Mouse (Mus musculus): ENCODE data around the gene Thbs1. TPM values are rescaled to one million over a fixed set of nuclear protein-coding genes. Genes with fewer than 3 reads are reported as not detected.

The Thbs1 gene
- polyA plus RNA-seq, 1 experiment = not detected

DNA sequence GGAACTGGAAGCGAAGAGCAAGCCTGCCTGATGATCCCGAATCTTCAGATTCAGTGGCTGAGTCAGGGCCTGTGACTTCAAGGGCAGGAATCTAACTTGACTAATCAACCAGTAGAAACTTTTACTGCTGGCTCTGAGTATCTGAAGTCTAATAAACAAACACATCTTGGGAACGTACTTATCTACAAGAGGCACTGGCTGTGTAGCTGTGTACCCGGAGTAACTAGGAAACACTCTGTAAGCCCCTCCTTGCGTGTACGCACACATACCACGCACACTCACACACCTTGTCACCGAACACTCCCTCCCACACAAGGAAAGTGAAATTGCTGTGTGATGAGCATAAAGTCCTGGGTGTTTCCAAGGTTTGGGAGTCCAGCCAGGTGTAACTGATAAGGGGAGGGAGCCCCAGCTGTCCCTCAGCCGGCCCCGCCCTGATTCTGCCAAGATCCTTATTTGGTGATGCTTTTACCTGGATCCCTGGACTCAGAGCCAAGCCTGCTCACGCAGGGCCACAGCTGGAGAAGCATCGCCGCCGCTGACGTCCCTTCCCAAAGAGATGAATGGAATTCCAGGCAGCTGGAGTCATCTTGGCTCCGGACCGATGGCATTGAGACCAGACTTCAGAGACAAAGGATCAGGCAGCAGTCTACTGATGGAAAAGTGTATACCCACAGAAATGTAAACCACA lies 1.3 kb upstream of the Thbs1 start:
- no peak for TF ChIP-seq GATA1 (IDR thresholded peaks at IDR 0.05; ENCODE audit: low read length)

DNA sequence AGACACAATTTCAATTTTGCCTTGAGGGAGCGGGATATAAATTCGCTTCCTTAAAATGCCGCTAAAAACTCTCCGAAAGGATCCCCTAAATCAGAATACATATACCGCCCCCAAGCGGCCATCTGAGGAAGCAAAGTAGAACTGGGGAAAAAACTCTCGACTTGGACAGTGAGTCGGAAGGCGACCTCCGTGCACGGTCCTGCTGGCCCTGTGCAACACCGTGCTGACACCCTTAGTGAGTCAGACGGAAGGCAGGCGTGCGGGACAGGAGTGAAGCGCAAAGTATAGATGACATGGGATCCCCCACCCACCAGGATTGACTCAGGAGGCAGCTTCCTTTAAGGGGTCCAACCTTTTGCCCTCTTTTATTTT lies 574 bp upstream of the Thbs1 start:
- no peak for TF ChIP-seq GATA1 (IDR thresholded peaks at IDR 0.05; ENCODE audit: low read length)

DNA sequence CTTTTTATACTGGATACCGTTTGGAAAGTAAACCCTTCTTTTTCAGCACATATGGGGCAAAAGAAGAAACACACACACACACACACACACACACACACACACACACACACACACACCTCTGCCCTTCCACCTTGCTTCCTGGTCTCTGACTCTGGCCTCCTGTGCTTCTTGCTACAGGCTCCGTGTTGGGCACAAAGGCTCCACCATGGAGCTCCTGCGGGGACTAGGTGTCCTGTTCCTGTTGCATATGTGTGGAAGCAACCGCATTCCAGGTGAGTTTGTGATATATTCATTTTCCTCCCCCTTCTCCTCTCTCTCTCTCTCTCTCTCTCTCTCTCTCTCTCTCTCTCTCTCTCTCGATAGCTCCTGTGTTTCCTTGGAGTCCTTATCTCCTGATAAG lies 762 bp downstream of the Thbs1 start:
- TF ChIP-seq GATA1 (IDR thresholded peaks at IDR 0.05; ENCODE audit: low read length) = no peak

DNA sequence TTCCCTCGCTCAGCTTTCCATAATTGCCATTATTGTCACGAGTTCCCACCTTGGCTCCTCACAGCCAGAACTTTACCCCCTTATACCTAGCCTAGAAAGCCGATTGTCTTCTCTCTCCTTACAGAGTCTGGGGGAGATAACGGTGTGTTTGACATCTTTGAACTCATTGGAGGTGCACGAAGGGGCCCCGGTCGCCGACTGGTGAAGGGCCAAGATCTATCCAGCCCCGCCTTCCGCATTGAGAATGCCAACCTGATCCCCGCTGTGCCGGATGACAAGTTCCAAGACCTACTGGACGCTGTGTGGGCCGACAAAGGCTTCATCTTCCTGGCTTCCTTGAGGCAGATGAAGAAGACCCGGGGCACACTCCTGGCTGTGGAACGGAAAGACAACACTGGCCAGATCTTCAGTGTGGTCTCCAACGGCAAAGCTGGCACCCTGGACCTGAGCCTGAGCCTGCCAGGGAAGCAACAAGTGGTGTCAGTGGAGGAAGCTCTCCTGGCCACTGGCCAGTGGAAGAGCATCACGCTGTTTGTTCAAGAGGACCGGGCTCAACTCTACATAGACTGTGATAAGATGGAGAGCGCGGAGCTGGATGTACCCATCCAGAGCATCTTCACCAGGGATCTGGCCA lies 1.3 kb downstream of the Thbs1 start:
- TF ChIP-seq GATA1 (IDR thresholded peaks at IDR 0.05; ENCODE audit: low read length) = no peak

DNA sequence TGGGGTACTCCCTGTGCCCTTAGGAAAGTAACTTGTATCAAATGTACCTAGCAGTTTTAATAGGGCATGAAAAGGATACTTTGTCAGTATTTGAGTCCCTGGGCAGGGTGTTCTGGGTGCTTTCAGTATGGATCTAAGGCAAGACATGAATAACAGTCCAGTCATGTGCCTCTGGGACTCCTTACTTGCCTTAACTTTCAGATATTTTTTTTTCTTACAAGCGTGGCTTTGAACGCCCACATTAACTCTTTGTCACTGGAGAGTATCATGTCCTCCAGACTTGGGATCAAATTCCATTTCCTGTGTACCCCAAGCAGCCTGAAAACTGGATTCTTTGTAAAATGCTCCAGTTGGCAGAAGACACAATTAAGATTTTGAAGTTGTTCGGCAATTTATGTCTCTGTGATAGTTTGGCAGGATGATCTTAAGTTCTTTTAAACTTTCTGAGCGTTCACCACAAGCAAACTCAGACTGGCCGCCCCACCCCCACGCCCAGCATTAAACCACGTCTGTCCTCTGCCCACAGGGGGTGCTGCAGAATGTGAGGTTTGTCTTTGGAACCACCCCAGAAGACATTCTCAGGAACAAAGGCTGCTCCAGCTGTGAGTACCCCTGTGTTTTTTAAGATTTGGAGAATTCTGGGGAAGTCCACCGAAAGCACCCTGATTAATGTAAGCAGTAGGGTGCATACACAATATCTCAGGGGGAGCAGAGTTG lies 2.3 kb downstream of the Thbs1 start:
- no peak for TF ChIP-seq GATA1 (IDR thresholded peaks at IDR 0.05; ENCODE audit: low read length)

DNA sequence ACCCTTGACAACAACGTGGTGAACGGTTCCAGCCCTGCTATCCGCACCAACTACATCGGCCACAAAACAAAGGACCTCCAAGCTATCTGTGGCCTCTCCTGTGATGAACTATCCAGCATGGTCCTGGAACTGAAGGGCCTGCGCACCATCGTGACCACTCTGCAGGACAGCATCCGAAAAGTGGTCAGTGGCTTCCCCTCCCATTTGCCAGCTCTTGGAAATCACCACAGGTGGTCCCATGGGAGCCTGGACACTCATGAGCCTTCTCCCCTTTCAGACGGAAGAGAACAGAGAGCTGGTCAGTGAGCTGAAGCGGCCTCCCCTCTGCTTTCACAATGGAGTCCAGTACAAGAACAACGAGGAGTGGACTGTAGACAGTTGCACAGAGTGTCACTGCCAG lies 3.0 kb downstream of the Thbs1 start:
- no peak for TF ChIP-seq GATA1 (IDR thresholded peaks at IDR 0.05; ENCODE audit: low read length)

DNA sequence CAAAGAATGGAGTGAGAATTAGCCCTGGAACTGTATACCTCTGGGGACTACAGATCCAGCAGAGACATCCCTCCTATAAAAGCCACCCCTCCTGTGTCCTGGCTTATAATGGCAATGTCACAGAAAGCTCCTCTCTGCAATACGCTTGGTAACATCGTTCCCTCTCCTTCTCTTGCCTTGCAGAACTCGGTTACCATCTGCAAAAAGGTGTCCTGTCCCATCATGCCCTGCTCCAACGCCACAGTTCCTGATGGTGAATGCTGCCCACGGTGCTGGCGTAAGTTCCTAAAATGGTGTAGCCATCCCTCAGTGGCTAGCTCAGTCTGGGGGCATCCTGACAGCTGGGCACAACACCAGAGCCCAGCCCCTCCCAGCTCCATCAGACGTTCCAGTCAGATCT lies 4.0 kb downstream of the Thbs1 start:
- TF ChIP-seq GATA1 (IDR thresholded peaks at IDR 0.05; ENCODE audit: low read length) = no peak

DNA sequence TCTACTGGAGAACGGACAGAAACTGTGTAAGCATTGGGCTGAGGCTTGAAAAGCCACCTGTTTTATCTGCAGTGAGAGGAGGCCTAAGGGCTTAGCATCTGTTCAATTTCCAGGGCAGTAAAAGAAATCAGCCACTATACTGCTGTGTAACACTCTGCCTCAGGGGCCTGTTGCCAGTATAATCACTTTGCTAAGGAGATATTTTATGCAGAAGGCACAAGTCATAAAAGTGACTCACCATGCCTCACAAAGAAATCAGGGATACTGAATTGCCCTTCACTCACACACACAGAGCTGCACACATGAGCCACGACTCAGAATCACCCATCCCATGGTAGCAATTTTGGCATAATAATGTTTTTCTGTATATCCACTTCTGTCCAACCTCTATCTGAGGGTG lies 4.5 kb downstream of the Thbs1 start:
- TF ChIP-seq GATA1 (IDR thresholded peaks at IDR 0.05; ENCODE audit: low read length) = no peak

DNA sequence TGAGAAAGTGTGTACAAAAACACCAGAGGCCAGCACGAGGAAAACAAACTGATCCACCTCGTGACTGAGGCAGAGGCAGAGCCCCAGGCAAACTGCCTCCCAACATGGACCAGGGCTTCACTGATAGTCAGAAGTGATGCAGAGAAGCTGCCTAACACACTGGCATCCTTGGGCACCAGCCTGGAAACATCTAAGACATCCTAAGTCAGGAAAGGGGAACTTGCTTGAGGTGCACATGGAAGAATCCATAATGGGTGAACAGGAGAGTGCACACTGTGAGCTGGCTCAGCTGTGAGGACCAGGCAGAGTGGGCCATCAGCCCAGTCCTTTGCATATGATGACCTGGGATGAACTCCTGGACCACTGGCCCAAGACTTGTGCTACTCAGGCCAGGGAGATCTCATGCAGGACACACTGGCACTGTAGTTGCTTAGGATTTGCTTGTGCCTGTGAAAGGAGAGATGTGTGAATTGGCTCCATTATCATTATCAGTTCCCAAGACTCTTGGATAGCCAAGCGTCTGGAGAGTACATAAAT lies 5.1 kb downstream of the Thbs1 start:
- no peak for TF ChIP-seq GATA1 (IDR thresholded peaks at IDR 0.05; ENCODE audit: low read length)

DNA sequence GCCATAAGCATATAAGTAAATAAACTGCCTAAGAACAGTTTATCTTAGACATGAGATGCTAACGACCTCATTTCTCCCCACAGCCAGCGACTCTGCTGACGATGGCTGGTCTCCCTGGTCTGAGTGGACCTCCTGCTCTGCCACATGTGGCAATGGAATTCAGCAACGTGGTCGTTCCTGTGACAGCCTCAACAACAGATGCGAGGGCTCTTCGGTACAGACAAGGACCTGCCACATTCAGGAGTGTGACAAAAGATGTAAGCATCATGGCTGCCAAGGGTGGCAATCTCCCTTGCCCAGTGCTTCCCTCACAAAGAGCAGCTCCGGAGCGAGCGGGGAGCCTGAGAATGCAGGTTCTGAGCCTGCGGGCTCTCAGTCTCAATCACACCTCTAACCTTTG lies 5.7 kb downstream of the Thbs1 start:
- no peak for TF ChIP-seq GATA1 (IDR thresholded peaks at IDR 0.05; ENCODE audit: low read length)

DNA sequence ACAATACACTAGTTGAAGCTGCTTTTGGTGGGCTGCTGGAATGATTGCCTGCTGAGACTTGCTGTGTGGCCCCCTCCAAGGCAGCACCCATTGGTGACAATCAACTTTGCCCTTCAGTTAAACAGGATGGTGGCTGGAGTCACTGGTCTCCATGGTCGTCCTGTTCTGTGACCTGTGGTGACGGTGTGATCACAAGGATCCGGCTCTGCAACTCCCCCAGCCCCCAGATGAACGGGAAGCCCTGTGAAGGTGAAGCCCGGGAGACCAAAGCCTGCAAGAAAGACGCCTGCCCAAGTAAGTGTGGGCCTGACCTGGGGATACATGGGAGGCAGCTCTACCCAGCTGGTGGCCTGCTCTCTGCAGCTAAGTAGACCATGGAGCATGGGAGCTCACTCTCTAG lies 6.4 kb downstream of the Thbs1 start:
- TF ChIP-seq GATA1 (IDR thresholded peaks at IDR 0.05; ENCODE audit: low read length) = no peak

DNA sequence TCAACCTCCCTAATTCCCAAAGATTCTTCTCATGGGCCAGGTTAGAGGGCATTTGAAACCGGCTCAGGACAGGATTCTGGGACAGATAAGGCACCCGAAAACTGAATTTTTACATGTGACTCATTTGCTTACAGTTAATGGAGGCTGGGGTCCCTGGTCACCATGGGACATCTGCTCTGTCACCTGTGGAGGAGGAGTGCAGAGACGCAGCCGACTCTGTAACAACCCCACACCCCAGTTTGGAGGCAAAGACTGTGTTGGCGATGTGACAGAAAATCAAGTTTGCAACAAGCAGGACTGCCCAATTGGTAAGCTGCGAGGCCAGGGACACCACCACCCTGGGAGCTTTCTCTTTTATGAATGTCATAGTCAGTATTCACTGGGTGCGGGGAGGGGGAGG lies 6.8 kb downstream of the Thbs1 start:
- no peak for TF ChIP-seq GATA1 (IDR thresholded peaks at IDR 0.05; ENCODE audit: low read length)

DNA sequence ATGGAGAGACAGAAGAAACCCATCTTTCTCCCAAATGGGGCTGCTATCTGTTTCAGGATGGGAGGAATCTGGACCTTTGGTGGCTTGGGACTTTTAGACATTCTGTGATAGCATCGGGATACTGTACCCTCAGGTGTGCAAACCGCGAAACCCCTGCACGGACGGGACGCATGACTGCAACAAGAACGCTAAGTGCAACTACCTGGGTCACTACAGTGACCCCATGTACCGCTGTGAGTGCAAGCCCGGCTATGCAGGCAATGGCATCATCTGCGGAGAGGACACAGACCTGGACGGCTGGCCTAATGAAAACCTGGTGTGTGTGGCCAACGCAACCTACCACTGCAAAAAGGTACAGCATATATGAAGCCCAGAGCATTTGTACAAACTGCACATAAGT lies 8.0 kb downstream of the Thbs1 start:
- TF ChIP-seq GATA1 (IDR thresholded peaks at IDR 0.05; ENCODE audit: low read length) = no peak

DNA sequence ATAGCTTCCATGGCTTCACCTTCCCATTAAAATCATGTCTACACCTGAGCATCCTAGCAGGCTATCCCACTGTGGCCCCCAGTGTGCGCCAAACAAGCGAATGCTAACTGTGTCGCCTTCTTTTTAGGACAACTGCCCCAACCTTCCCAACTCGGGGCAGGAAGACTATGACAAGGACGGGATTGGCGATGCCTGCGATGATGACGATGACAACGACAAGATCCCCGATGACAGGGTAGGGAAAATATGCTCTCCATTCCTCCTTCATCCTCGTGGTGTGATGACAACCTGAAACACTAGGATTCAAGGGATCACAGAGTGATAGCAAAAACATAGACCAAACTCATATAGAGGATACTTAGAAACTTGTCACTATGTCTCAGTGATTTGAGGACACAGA lies 8.4 kb downstream of the Thbs1 start:
- TF ChIP-seq GATA1 (IDR thresholded peaks at IDR 0.05; ENCODE audit: low read length) = no peak

DNA sequence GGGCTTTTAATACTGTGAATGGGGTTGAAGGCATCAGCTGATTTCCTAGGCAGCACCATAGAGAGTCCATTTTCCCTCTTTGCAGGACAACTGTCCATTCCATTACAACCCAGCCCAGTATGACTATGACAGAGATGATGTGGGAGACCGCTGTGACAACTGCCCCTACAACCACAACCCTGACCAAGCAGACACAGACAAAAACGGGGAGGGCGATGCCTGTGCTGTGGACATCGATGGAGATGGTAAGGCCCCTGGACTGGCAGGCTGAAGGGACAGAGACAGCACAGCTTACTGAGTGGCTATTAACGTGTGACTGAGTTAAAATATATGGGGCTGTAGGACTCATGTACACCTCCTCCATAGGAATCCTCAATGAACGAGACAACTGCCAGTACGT lies 9.1 kb downstream of the Thbs1 start:
- TF ChIP-seq GATA1 (IDR thresholded peaks at IDR 0.05; ENCODE audit: low read length) = no peak

DNA sequence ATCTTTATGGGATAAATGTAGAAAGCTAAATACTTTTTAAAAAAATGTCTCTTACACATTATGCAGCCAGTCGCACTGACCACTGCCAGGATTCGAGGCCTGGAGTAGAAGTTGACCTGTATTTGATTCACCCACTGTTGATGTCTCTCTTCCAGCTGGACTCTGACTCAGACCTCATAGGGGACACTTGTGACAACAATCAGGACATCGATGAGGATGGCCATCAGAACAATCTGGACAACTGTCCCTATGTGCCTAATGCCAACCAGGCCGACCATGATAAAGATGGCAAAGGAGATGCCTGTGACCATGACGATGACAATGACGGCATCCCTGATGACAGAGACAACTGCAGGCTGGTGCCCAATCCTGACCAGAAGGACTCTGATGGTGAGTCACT lies 10.6 kb downstream of the Thbs1 start:
- TF ChIP-seq GATA1 (IDR thresholded peaks at IDR 0.05; ENCODE audit: low read length) = no peak

DNA sequence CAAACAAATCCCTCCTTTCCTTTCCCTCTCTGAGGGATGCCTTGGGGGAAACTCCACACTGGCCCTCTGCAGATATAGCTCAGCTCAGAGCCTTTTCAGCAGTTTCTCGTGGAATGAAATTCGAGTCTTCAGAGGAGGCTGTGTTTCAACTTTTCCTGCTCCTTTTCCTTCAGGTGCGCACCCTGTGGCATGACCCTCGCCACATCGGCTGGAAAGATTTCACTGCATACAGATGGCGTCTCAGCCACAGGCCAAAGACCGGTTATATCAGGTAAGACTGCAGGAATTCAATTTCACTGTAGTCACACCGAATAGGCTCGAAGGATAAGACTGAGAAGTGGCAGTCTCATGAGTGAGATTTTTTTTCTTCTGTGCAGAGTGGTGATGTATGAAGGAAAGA lies 12.1 kb downstream of the Thbs1 start:
- TF ChIP-seq GATA1 (IDR thresholded peaks at IDR 0.05; ENCODE audit: low read length) = no peak
